In the genomic region with DNA sequence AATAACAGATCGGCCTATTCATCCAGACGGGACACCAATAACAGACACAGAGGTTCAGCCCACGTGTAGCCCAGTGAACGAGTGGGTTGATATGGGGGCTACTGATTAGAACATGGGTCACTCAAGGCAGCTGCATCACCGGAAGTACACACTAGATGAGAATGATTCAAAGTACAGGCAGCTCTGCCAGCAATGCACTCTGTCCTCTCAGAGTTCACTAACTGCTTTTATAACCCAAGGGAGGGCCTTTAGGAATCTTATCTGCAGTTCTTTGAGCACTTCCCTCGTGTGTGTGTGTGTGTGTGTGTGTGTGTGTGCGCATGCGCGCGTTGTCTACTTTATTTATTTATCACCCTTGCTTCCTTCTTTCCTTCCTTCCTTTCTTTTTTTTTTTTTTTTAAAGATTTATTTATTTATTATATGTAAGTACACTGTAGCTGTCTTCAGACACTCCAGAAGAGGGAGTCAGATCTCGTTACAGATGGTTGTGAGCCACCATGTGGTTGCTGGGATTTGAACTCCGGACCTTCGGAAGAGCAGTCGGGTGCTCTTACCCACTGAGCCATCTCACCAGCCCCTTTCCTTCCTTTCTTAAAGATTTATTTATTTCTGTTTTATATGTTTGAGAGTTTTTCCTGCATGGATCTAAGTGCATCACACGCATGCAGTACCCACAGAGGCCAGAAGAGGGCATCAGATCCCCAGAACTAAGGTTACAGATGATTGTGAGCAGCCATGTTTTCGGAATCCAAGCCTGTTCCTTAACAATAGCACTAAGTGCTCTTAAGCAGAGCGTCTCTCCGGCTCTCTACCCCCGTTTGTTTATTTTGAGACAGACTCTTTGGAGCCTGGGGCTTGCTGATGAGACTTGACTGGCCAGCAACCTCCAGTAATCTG, we compare ENCODE assay signal across 8 mouse cellular contexts. TPM values are rescaled to one million over a fixed set of nuclear protein-coding genes. Genes with fewer than 3 reads are reported as not detected.
DNase-seq lines count a peak whose midpoint lies in the region; ATAC-seq and TF ChIP-seq lines count a peak whose summit lies in the region.
"Had no signal": no experiment of that assay in that cellular context is flagged by ENCODE, and none has a peak within 500 bp of the region (broad histone marks: within the 10 kb centered on the region; RNA-seq: fewer than 3 reads in every experiment).

No protein-coding gene starts in this region.

- no peaks in the 10 kb centered on the region for H3K36me3 ChIP-seq in forebrain, embryonic 14.5 days (ENCODE audit: control insufficient read depth, insufficient read depth, low read length)

- no peak overlapping the region for H3K4me3 ChIP-seq in forebrain, embryonic 14.5 days (ENCODE audit: low read depth, low read length)
- no peak overlapping the region for H3K4me3 ChIP-seq in lung, adult 2 months (replicated peaks; ENCODE audit: extremely low read depth, low read depth, low read length)

- no peak overlapping the region for H3K9ac ChIP-seq in forebrain, embryonic 14.5 days (ENCODE audit: low read length)

- 60% methylated on average over 18 of the region's 19 CpGs for WGBS in forebrain, embryonic 14.5 days
- 32% methylated on average over 19 of the region's 19 CpGs for WGBS in lung, adult 2 months

- peak; percentile 54 for DNase-seq in A20 (ENCODE audit: low read depth, low spot score)
- peak; percentile 45 to 71 for DNase-seq in CD8-positive naive resting alpha-beta T cell, adult 2 months (ENCODE audit: low read depth in 2 of 2, low spot score in 2 of 2)
- peak; percentile 42 for DNase-seq in c-Kit-positive CD71-positive TER-119-negative erythroid progenitor cells, embryonic 14.5 days (ENCODE audit: low read depth)
- peak; percentile 80 for DNase-seq in forebrain, embryonic 14.5 days (ENCODE audit: low spot score)
- DNase-seq in kidney, adult 9 months, result peak; percentile 74
- peak; percentile 69 for DNase-seq in lung, adult 2 months
- DNase-seq in right cerebral cortex, postnatal 10 days (ENCODE audit: low spot score in 2 of 2), result peak; percentile 67 to 74

- no peaks in the 10 kb centered on the region for H3K27me3 ChIP-seq in forebrain, embryonic 14.5 days (replicated peaks; ENCODE audit: control insufficient read depth, insufficient read depth, low read length)

- peak; percentile 63 for TF ChIP-seq CTCF in lung, adult 2 months (IDR thresholded peaks at IDR 0.05; ENCODE audit: insufficient read depth, low read length)

- no peak overlapping the region for H3K27ac ChIP-seq in forebrain, embryonic 14.5 days (ENCODE audit: low read depth, low read length)

- H3K4me1 ChIP-seq in forebrain, embryonic 14.5 days (ENCODE audit: control insufficient read depth, insufficient read depth, low read length), result no peaks in the 10 kb centered on the region
- H3K4me1 ChIP-seq in lung, adult 2 months (ENCODE audit: control insufficient read depth, insufficient read depth, low read length), result no peaks in the 10 kb centered on the region

- no peak for TF ChIP-seq POLR2A in lung, adult 2 months (IDR thresholded peaks at IDR 0.05; ENCODE audit: borderline replicate concordance, extremely low read depth, low read depth, low read length)

- peak; percentile 62 for ATAC-seq in forebrain, embryonic 14.5 days

- no peaks in the 10 kb centered on the region for H3K9me3 ChIP-seq in forebrain, embryonic 14.5 days (replicated peaks; ENCODE audit: control insufficient read depth, low read length)

- no peak overlapping the region for H3K4me2 ChIP-seq in forebrain, embryonic 14.5 days (ENCODE audit: low read length)

RNA-seq across cellular contexts. Expression of gene Prss41, which starts 7.1 kb away (rescaled TPM):
- polyA plus RNA-seq in forebrain, embryonic 14.5 days (2014; fragmentation: Nextera tagmentation; extraction: Ambion mirVana), result 0.31 and 0.66 TPM in 2 replicates
- 0.66 and 0.78 TPM in 2 replicates for polyA plus RNA-seq in lung, adult 2 months (2012; rRNA removed)

RNA-seq across cellular contexts. Expression of gene Prss32, which starts 7.4 kb away (rescaled TPM):
- polyA plus RNA-seq in forebrain, embryonic 14.5 days (2014; fragmentation: Nextera tagmentation; extraction: Ambion mirVana), result not detected in 2 replicates
- polyA plus RNA-seq in lung, adult 2 months (2012; rRNA removed), result 5.1 TPM in 1 of 2 replicates, not detected in the other

RNA-seq across cellular contexts. Expression of gene Prss33, which starts 15.2 kb away (rescaled TPM):
- polyA plus RNA-seq in forebrain, embryonic 14.5 days (2014; fragmentation: Nextera tagmentation; extraction: Ambion mirVana), result not detected in 2 replicates
- polyA plus RNA-seq in lung, adult 2 months (2012; rRNA removed), result not detected in 2 replicates

RNA-seq across cellular contexts. Expression of gene Prss21, which starts 16.8 kb away (rescaled TPM):
- not detected in 2 replicates for polyA plus RNA-seq in forebrain, embryonic 14.5 days (2014; fragmentation: Nextera tagmentation; extraction: Ambion mirVana)
- polyA plus RNA-seq in lung, adult 2 months (2012; rRNA removed), result not detected in 2 replicates
- polyA plus RNA-seq: large intestine, adult 2 months had no signal

RNA-seq across cellular contexts. Expression of gene Elob, which starts 22.2 kb away (rescaled TPM):
- polyA plus RNA-seq in forebrain, embryonic 14.5 days (2014; fragmentation: Nextera tagmentation; extraction: Ambion mirVana), result 1,202 and 1,508 TPM in 2 replicates
- polyA plus RNA-seq in lung, adult 2 months (2012; rRNA removed), result 470 and 498 TPM in 2 replicates
